Mouse (Mus musculus) embryonic facial prominence, embryonic 11.5 days (tissue): Measurements from ENCODE around the gene Mrps10. TPM values are rescaled to one million over a fixed set of nuclear protein-coding genes. Genes with fewer than 3 reads are reported as not detected.

Source experiments
- ATAC-seq: fragments of 200-750 bp; cut with Nextera tagmentation; replicated peaks from 2 replicates; pipeline ENCODE4 v1.8.0; 2017; ENCODE audit warnings: low read depth; ENCODE audit not compliant: insufficient number of reproducible peaks, low FRiP score, low TSS enrichment
- DNase-seq: peaks from one replicate; pipeline ENCODE4 v3.0.0-alpha.2; 2015; ENCODE audit warnings: low spot score
- H3K27ac ChIP-seq: fragments of 300-500 bp; sonication (generic); replicated peaks from 2 replicates; pipeline ENCODE4 v1.5.1; 2014; ENCODE audit warnings: mild to moderate bottlenecking, low read depth, low read length, control low read depth
- H3K27me3 ChIP-seq: fragments of 300-500 bp; sonication (generic); 2 replicates; pipeline ENCODE4 v1.6.1; 2014; ENCODE audit warnings: mild to moderate bottlenecking, low read length, moderate library complexity, mixed read lengths; ENCODE audit not compliant: control insufficient read depth, insufficient read depth
- H3K36me3 ChIP-seq: fragments of 300-500 bp; sonication (generic); replicated peaks from 2 replicates; pipeline ENCODE4 v1.6.1; 2014; ENCODE audit warnings: low read depth, mild to moderate bottlenecking, low read length, moderate library complexity, mixed read lengths; ENCODE audit not compliant: control insufficient read depth, insufficient read depth
- H3K4me1 ChIP-seq: fragments of 300-500 bp; sonication (generic); 2 replicates; pipeline ENCODE4 v1.6.1; 2014; ENCODE audit warnings: low read length, mixed read lengths; ENCODE audit not compliant: control insufficient read depth, insufficient read depth
- H3K4me2 ChIP-seq: fragments of 300-500 bp; sonication (generic); 2 replicates; pipeline ENCODE4 v1.6.1; 2014; ENCODE audit warnings: low read depth, mild to moderate bottlenecking, control low read depth, low read length, moderate library complexity
- H3K4me3 ChIP-seq: fragments of 300-500 bp; sonication (generic); 2 replicates; pipeline ENCODE4 v1.5.1; 2014; ENCODE audit warnings: low read depth, low read length, control low read depth
- H3K9ac ChIP-seq: fragments of 300-500 bp; sonication (generic); replicated peaks from 2 replicates; pipeline ENCODE4 v1.6.1; 2014; ENCODE audit warnings: mild to moderate bottlenecking, control low read depth, low read length
- H3K9me3 ChIP-seq: fragments of 300-500 bp; sonication (generic); replicated peaks from 2 replicates; pipeline ENCODE4 v1.6.1; 2016; ENCODE audit warnings: mild to moderate bottlenecking, low read length, inconsistent platforms, mixed read lengths; ENCODE audit not compliant: control insufficient read depth
- whole genome bisulfite sequencing: fragments of 180-500 bp; shearing (Covaris S2); extraction: QIAGEN DNeasy Blood & Tissue Kit; methylation state at CpG from one replicate; pipeline ENCODE4 v1.1.7; 2014; 5-methylcytosine and 5-hydroxymethylcytosine counted together
- polyA plus RNA-seq: library from polyadenylated mRNA; unstranded; fragments of >200 nt; fragmentation: Nextera tagmentation; extraction: Ambion mirVana; gene quantifications from 2 replicates; pipeline ENCODE4 v1.2.1, GENCODE M21; 2014

Mrps10 gene
- polyA plus RNA-seq = 74.1 and 75.2 TPM in 2 replicates

- Histone ChIP-seq H3K9me3 (no peaks in the 10 kb centered on the region), H3K27ac (no peak within 1 kb of the TSS), H3K27me3 (no peaks in the 10 kb centered on the region), H3K4me2 (peak within 1 kb of the TSS; percentile 84), H3K4me1 (peaks cover 2% of the 10 kb centered on the region; the same call in 1 of the 2 replicates), H3K4me3 (peak within 1 kb of the TSS; percentile 81), H3K9ac (peak within 1 kb of the TSS; percentile 80), H3K36me3 (no peaks in the 10 kb centered on the region; the same call in 1 of the 2 replicates)
- DNase-seq (peak; percentile 96), ATAC-seq (peak; percentile 83)
- 4% methylated on average over 35 of the region's 35 CpGs for WGBS
Observed at GRCm38 (mm10) chr17:47368401-47369086, at the start of gene Mrps10. Gene Mrps10 (plus strand): TSS chr17:47368887.

- no peak for ATAC-seq
- Histone ChIP-seq H3K36me3 (no peaks in the 10 kb centered on the region; the same call in none of the 2 replicates), H3K4me1 (no peaks in the 10 kb centered on the region), H3K27me3 (no peaks in the 10 kb centered on the region), H3K9ac (no peak overlapping the region), H3K4me2 (no peak overlapping the region), H3K27ac (no peak overlapping the region), H3K4me3 (no peak overlapping the region), H3K9me3 (no peaks in the 10 kb centered on the region)
- 66% methylated on average over 20 of the region's 20 CpGs for WGBS
- no peak for DNase-seq
Observed at GRCm38 (mm10) chr17:47318972-47319625, 49.6 kb upstream of the Mrps10 start.

- DNase-seq = no peak
- no peaks in the 10 kb centered on the region for H3K9me3 ChIP-seq
- H3K4me1 ChIP-seq = no peaks in the 10 kb centered on the region
- no peak overlapping the region for H3K4me2 ChIP-seq
- no peak overlapping the region for H3K27ac ChIP-seq
- ATAC-seq = no peak
- 92% methylated on average over 12 of the region's 12 CpGs for WGBS
- H3K4me3 ChIP-seq = no peak overlapping the region
- no peaks in the 10 kb centered on the region; the same call in none of the 2 replicates for H3K36me3 ChIP-seq
- H3K9ac ChIP-seq = no peak overlapping the region
- no peaks in the 10 kb centered on the region for H3K27me3 ChIP-seq
Observed at GRCm38 (mm10) chr17:47319761-47320160, 48.9 kb upstream of the Mrps10 start.

GRCm38 (mm10) chr17:47322128-47322990 lies 46.3 kb upstream of the Mrps10 start:
- Histone ChIP-seq H3K9me3 (no peaks in the 10 kb centered on the region), H3K4me3 (no peak overlapping the region), H3K4me2 (no peak overlapping the region), H3K36me3 (no peaks in the 10 kb centered on the region), H3K27me3 (no peaks in the 10 kb centered on the region), H3K4me1 (no peaks in the 10 kb centered on the region), H3K27ac (no peak overlapping the region), H3K9ac (no peak overlapping the region)
- DNase-seq = no peak
- no peak for ATAC-seq
- WGBS = 79% methylated on average over 22 of the region's 22 CpGs

GRCm38 (mm10) chr17:47322991-47323295 lies 45.7 kb upstream of the Mrps10 start:
- no peak for ATAC-seq
- Histone ChIP-seq H3K27me3 (no peaks in the 10 kb centered on the region), H3K9me3 (no peaks in the 10 kb centered on the region), H3K9ac (no peak overlapping the region), H3K4me1 (no peaks in the 10 kb centered on the region), H3K4me3 (no peak overlapping the region), H3K4me2 (no peak overlapping the region), H3K36me3 (no peaks in the 10 kb centered on the region; the same call in 1 of the 2 replicates), H3K27ac (no peak overlapping the region)
- WGBS = 95% methylated on average over 6 of the region's 6 CpGs
- DNase-seq = no peak

GRCm38 (mm10) chr17:47327559-47327958 lies 41.1 kb upstream of the Mrps10 start:
- H3K9me3 ChIP-seq = no peaks in the 10 kb centered on the region
- no peaks in the 10 kb centered on the region for H3K4me1 ChIP-seq
- no peak overlapping the region for H3K4me3 ChIP-seq
- WGBS = 92% methylated on average over 12 of the region's 12 CpGs
- H3K27me3 ChIP-seq = no peaks in the 10 kb centered on the region
- ATAC-seq (no peak), DNase-seq (no peak)
- H3K27ac ChIP-seq = no peak overlapping the region
- no peaks in the 10 kb centered on the region; the same call in none of the 2 replicates for H3K36me3 ChIP-seq
- no peak overlapping the region for H3K9ac ChIP-seq
- no peak overlapping the region for H3K4me2 ChIP-seq

GRCm38 (mm10) chr17:47327969-47328368 lies 40.7 kb upstream of the Mrps10 start:
- Histone ChIP-seq H3K9ac (no peak overlapping the region), H3K4me3 (no peak overlapping the region), H3K4me1 (no peaks in the 10 kb centered on the region), H3K4me2 (no peak overlapping the region), H3K27me3 (no peaks in the 10 kb centered on the region), H3K27ac (no peak overlapping the region), H3K36me3 (no peaks in the 10 kb centered on the region; the same call in none of the 2 replicates), H3K9me3 (no peaks in the 10 kb centered on the region)
- DNase-seq (peak; percentile 47), ATAC-seq (no peak)
- WGBS = 66% methylated on average over 7 of the region's 7 CpGs
